Mouse (Mus musculus) heart, adult 2 months (tissue): Measurements from ENCODE around the gene Lrrn4. TPM values are rescaled to one million over a fixed set of nuclear protein-coding genes. Genes with fewer than 3 reads are reported as not detected.

Source experiments
- DNase-seq, 2 experiments: peaks; one replicate each; pipeline ENCODE4 v3.0.0; 2021
- H3K27ac ChIP-seq: fragments of 200-600 bp; 2 replicates; pipeline ENCODE4 v1.8.1; 2022
- H3K27me3 ChIP-seq: fragments of 200-500 bp; 2 replicates; pipeline ENCODE4 v1.6.1; 2012; ENCODE audit warnings: mild to moderate bottlenecking, low read length, inconsistent platforms, mixed read lengths; ENCODE audit not compliant: control insufficient read depth, insufficient read depth
- H3K36me3 ChIP-seq: fragments of 200-500 bp; 2 replicates; pipeline ENCODE4 v1.6.1; 2012; ENCODE audit warnings: low read length, inconsistent platforms; ENCODE audit not compliant: control insufficient read depth, insufficient read depth
- H3K4me1 ChIP-seq: fragments of 200-500 bp; 2 replicates; pipeline ENCODE4 v1.6.1; 2011; ENCODE audit warnings: low read length; ENCODE audit not compliant: control insufficient read depth, insufficient read depth
- H3K4me3 ChIP-seq: fragments of 200-600 bp; 2 replicates; pipeline ENCODE4 v1.8.1; 2022
- H3K79me2 ChIP-seq: fragments of 200-500 bp; replicated peaks from 2 replicates; pipeline ENCODE4 v1.6.1; 2012; ENCODE audit warnings: mild to moderate bottlenecking, inconsistent platforms, low read length, moderate library complexity, mixed read lengths; ENCODE audit not compliant: control insufficient read depth, insufficient read depth
- H3K9ac ChIP-seq: fragments of 200-500 bp; 2 replicates; pipeline ENCODE4 v1.6.1; 2012; ENCODE audit warnings: low read depth, mild to moderate bottlenecking, control low read depth, inconsistent platforms, low read length, mixed read lengths
- CTCF ChIP-seq: fragments of 200-600 bp; IDR thresholded peaks from 2 replicates; pipeline ENCODE4 v1.8.1; 2022; ENCODE audit warnings: antibody characterized with exemption, mild to moderate bottlenecking, moderate library complexity
- EP300 ChIP-seq: fragments of 200-500 bp; IDR thresholded peaks from 2 replicates; pipeline ENCODE4 v1.6.1; 2011; ENCODE audit warnings: low read depth, low read length, control low read depth; ENCODE audit not compliant: insufficient read depth
- POLR2A ChIP-seq: fragments of 200-500 bp; IDR thresholded peaks from 2 replicates; pipeline ENCODE4 v1.6.1; 2011; ENCODE audit warnings: mild to moderate bottlenecking, low read depth, low read length, control low read depth; ENCODE audit not compliant: insufficient read depth
- WGBS: fragments of 180-500 bp; shearing (Covaris S2); methylation state at CpG from one replicate; pipeline ENCODE4 v1.1.7; 2018; 5-methylcytosine and 5-hydroxymethylcytosine counted together
- intact Hi-C: fragments of 180-260 bp; cut with DNase I; formaldehyde crosslinking; loops from one replicate; pipeline ENCODE4 v1.15.1; 2025
- long read RNA-seq: library from polyadenylated mRNA; stranded (forward); transcript quantifications from one replicate; pipeline ENCODE4 v2.0.0, GENCODE M21; 2021
- polyA plus RNA-seq: library from polyadenylated mRNA; depleted of rRNA; stranded (reverse); fragments of >200 nt; gene quantifications from 2 replicates; pipeline ENCODE4 v1.2.3, GENCODE M21; 2012; rRNA removed
- total RNA-seq, 2 experiments: library from RNA; stranded (reverse); gene quantifications; 2 replicates each; pipeline ENCODE4 v1.2.3; 2021

Lrrn4 gene
- total RNA-seq (1 to 10 TPM; 4.8 to 5.9 TPM), polyA plus RNA-seq (9.8 and 11.1 TPM in 2 replicates)
- long read RNA-seq, partial matches to known transcripts = 0 of 3 reads
- long read RNA-seq, other reads (novel, unspliced or antisense) = 1 of 3 reads

DNA sequence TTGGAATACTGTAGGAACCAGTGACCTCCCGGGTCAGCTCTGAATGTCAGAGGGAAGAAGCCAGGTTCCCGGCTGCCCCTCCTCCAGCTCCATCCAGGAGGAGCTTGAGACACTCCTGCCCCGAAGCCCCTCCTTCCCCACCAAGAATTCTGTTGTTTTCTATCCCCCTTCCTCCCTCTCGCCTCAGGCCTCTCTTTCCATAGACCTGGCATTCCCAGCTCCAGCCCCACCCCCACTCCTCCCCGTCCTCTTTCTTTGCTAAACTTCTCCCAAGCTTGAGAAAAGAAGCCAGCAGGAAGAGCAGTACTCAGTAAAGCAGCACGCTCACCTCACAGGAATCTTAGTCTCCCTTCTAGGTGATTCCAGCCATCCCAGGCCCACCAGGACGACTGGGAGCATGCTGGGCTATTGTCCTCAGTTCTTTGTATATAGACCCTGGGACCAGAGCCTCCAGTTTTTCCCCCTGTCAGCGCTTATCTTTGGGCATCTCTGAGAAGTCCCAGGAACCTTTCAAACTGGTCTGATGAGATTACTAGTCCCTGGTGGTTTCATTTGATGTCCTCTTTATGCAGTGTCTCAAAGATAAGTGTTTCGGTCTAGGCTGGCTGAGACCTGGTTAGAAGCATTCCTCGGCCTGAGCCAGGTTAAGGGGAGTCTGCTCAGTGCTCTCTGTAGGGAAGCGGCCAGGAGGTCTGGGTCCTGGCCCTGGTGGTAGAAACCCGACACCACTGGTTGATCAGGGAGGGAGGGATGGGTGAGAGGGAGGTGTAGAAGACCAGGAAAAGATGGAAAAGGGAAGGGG is at the start of gene Lrrn4:
Lrrn4 (minus strand) TSS at position 48 of the 802 bp plus-strand sequence.
- no peak for DNase-seq
- Histone ChIP-seq H3K9ac (no peak within 1 kb of the TSS), H3K79me2 (no peaks in the 10 kb centered on the region), H3K4me3 (no peak within 1 kb of the TSS), H3K4me1 (no peaks in the 10 kb centered on the region), H3K36me3 (no peaks in the 10 kb centered on the region), H3K27me3 (peaks cover 9% of the 10 kb centered on the region), H3K27ac (no peak within 1 kb of the TSS)
- 31% methylated on average over 12 of the region's 12 CpGs for WGBS
- TF ChIP-seq CTCF (no peak), POLR2A (no peak)
- intact Hi-C loops = no loop called here

- intact Hi-C loops = no loop called here
- 91% methylated on average over 2 of the region's 2 CpGs for WGBS
- TF ChIP-seq EP300 (no peak), CTCF (no peak), POLR2A (no peak)
These were observed 48.3 kb upstream of the Lrrn4 start for GRCm38 (mm10) chr2:132928999-132929398.

DNA sequence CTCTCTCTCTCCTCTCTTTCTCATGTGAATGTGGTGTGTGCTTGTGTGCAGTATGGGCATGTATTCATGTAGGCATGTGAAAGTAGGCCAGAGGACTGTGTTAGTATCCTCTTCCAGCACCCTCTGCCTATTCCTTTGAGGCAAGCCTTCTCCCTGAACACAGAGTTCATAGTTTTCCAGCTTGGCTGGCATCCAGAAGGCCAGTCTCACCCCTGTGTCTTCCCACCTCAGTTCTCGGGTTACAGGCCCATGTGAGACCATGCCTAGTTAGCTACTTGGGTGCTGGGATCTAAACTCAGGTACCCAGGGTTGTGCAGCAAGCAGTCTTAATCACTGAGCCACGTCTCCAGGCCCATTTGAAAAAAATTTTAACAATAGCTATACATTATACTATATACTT is 47.2 kb upstream of the Lrrn4 start:
- intact Hi-C loops = no loop called here
- 47% methylated on average over 2 of the region's 2 CpGs for WGBS
- Histone ChIP-seq H3K4me1 (no peaks in the 10 kb centered on the region), H3K36me3 (no peaks in the 10 kb centered on the region), H3K27ac (no peak overlapping the region), H3K79me2 (no peaks in the 10 kb centered on the region), H3K4me3 (no peak overlapping the region), H3K27me3 (no peaks in the 10 kb centered on the region), H3K9ac (no peak overlapping the region)
- no peak for DNase-seq
- TF ChIP-seq CTCF (no peak), EP300 (no peak), POLR2A (no peak)

More at GRCm38 (mm10) chr2:132928999-132929398, 48.3 kb upstream of the Lrrn4 start:
- Histone ChIP-seq H3K79me2 (no peaks in the 10 kb centered on the region), H3K4me3 (no peak overlapping the region), H3K27ac (no peak overlapping the region), H3K27me3 (no peaks in the 10 kb centered on the region), H3K36me3 (no peaks in the 10 kb centered on the region), H3K4me1 (no peaks in the 10 kb centered on the region), H3K9ac (no peak overlapping the region)
- DNase-seq = no peak

GRCm38 (mm10) chr2:132927298-132927697 is 46.6 kb upstream of the Lrrn4 start:
- TF ChIP-seq CTCF (no peak), POLR2A (no peak), EP300 (no peak)
- DNase-seq = no peak
- Histone ChIP-seq H3K4me3 (no peak overlapping the region), H3K9ac (no peak overlapping the region), H3K79me2 (no peaks in the 10 kb centered on the region), H3K4me1 (no peaks in the 10 kb centered on the region), H3K27me3 (no peaks in the 10 kb centered on the region), H3K27ac (no peak overlapping the region), H3K36me3 (no peaks in the 10 kb centered on the region)
- WGBS = 75% methylated on average over 2 of the region's 2 CpGs
- intact Hi-C loops = no loop called here

DNA sequence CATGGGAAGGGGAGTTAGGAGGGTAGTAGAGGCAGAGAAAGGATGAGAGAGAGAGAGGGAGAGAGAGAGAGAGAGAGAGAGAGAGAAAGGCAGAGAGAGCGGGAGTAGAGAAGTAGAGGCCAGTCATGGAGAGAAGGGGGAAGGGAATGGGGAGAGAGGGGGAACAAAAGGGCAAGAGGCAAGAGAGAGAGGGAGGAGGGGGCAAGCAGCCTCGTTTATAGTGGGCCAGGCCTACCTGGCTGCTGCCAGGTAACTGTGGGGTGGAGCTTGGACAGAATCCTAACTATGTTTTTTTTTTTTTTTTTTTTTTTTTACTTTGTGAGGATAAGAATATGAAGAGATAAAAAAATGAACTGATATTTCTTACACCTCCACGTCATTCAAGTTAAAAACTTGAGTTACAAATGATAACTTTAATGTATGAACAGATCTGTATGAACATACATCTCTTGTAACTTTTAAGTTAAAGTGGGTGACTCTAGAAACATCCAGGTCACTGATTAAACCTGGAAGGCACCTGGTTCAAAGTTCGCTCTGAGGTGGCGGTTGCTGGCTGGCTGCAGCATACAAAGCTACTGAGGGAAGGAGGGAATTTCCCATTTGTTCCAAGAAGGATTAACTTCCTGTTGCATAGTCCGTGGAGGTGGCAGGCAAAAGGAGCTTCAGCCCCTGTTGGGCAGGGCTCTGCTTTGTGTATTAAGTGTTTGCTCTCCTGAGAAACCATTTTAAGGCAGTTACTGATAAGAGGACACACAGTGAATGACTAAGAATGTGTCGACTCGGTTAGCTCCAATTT is 42.8 kb upstream of the Lrrn4 start:
- Histone ChIP-seq H3K4me1 (no peaks in the 10 kb centered on the region), H3K79me2 (no peaks in the 10 kb centered on the region), H3K27ac (no peak overlapping the region), H3K4me3 (no peak overlapping the region), H3K9ac (no peak overlapping the region), H3K27me3 (no peaks in the 10 kb centered on the region), H3K36me3 (no peaks in the 10 kb centered on the region)
- intact Hi-C loops = no loop called here
- WGBS = 40% methylated on average over 8 of the region's 8 CpGs
- TF ChIP-seq CTCF = no peak
- no peak for TF ChIP-seq EP300
- no peak for TF ChIP-seq POLR2A
- no peak for DNase-seq
